Mouse (Mus musculus) cerebellum, adult 9-10 months (tissue): ENCODE measurements around the gene Rpa3.

Experiments
- DNase-seq: peaks from one replicate; pipeline ENCODE4 v3.0.0; 2022

Gene Rpa3

DNA sequence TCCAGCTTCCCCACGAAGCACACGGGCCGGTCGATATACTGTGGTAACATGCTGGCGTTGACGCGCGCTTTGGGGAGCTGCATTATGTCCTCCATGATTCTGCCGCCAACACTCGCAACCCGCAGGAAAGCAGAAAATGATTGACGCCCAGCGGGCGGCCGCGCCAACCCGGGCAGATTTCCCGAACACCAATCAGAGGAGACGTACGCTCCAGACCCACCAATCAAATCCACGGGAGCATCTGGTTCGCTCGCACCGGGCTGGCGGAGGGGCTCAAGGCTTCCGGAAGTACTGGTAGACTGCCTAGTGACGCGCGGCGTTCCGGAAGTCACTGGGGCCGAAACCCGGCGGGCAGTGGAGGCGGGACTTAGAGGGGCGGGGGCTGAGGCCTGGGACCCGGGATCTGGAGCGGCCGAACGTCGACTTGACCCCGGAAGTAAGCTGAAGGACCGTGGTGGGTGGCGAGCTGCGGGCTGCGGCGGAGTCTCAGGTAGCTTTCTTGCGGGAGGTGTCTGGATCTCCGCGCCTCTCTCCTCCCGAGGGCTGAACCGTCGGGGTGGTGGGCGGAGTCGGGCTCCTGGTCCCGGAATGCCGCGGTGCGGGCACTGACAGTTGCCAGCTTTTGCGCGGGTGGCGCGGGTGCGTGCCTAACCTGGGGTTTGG, at the start of gene Rpa3, which contains the start of the genes Umad1 and Gm45062:
Gene Rpa3, minus strand, starts transcription at position 170 of the 663 bp plus-strand sequence.
Gene Umad1, plus strand, starts transcription at position 285 of the 663 bp plus-strand sequence.
Gene Gm45062, plus strand, starts transcription at position 447 of the 663 bp plus-strand sequence.
- DNase-seq: peak; percentile 99

DNA sequence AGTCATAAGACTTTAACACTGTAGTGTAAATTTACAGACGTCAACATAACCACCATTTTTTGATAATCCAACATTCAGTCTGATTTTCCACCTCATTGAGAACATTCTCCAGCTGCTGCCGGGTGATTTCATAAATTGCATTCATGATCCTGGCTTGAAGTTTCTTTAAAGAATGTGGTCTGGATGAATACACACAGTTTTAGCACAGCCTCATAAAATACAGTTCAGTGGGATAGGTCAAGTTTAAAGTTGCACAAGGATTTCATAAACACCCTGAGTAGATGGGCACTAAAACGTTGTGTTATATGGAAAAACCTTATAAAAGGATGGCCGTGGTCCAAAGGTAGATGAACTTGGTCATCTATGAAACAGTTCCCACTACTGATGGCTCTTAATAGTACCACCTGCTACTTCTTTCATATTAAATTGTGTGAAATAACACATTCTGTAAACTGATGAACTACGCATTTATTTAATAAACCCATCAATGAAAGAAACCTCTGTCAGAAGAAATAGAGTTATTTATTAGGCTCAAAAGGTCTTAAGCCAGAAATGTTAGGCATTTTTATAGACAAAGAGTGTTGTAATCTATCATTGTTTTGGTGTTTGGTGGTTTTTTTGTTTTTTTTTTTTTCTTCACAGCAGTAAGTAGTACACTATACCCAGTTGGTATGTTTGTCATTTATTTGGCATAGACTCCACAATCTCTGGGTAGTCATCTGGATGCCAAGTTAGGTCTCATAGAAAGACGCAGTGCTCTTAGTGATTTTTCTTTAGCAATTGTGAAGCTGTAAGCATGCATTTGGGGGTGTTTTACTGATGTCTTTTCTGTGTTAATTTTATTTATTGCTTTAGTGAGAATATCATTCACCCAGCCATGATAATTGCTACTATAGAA, 49.2 kb upstream of the Rpa3 start:
- no peak for DNase-seq

DNA sequence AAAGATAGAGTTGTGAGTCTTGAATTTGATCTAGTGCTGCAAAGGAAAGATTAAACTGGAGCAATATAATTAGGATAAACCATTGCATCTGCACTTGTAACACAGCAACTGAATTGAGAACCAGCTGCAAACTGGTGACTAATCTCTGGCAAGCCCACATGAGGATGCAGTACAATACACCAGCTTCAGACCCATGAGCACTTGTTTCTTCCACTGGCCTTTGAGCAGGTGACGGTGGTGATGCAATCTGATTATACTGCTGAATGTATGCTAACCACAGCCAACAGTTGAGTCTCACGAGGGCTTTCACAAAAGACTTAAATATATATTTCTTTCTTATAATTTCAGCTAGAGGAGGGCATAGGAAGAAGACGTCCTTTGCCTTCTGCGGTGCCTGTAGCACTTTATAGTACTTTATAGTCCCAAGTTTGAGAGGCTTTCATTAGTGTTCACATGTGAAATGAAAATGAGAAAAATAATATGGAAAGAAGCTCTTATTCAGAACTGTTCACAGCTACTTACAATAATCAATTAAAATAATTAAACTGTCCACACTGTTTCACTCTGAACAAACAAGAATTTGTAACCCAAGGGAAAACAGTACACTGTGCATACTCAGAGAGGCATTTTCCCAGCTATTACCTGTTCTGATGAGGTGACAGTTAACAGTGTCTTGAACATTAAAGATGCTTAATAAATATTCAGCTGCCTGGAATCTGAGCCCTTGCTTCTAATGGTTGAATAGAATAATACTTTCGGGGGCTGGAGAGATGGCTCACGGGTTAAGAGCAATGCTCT, 40.3 kb upstream of the Rpa3 start:
- no peak for DNase-seq

DNA sequence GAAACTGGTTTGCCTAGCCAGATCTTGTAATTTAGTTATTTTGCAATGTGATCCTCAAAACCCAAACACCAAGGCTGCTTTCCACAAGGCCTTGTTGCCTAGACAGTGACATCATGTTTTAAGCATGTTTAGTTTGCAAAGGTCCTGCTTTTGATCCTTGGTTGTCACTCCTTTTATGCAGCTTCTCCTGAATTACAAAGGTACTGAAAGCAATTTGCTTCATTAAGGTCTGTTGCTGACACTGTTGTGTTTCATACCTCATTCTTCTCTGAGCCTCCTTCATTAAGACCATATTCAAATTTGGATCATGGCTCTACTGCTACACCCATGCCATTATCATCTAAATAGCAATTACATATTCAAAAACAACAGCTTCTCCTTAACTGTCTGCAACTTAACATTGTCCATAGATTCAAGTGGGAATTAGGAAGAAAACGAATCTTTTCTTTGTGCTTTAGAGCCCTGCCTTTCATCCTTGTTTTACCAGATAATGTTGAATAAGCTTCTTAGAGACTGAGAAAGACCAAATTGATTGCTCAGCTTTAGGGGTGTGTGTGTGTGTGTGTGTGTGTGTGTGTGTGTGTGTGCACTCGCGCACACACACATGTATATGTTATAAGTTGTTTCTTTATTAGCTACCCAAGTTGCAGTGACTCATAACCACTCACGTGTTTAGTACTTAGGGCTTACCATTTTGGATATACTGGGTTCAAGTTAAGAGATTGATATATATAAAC, 35.2 kb upstream of the Rpa3 start:
- no peak for DNase-seq

DNA sequence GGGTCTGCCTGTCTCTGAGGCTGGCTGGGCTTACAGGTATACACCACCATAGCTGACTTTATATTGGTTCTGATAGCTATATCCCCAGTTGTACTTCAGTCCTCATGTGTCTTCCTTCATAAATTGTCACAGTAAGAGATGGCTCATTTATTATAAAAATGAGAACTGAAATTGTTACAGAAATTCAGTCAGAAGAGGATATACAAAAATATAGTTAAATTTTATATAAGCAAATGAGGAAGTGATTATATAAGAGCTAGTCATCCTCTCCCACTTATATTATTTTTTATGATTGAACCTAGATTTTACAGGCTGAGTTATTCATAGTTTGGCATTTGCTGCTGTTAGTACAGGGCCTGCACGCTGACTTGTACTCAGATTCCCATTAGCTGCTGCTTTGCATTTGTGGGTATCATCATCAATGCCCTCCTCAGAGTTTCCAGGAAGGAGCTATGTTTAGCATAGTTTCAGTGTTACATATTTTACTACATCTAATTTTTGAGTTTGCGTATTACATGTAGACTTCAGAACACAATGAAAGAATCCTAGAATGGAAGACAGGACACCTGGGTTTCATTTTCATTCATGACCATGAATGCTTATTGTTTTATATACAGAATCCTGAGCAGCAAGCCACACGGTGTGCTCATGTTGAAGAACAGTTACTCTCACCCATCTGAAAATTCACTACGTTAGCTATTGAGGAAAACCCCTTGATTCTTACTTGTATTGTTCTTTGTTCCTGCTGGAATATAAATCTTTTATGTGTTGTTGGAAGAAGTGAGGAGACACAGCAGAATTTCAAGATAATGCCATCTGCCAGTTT, 30.0 kb upstream of the Rpa3 start:
- no peak for DNase-seq

DNA sequence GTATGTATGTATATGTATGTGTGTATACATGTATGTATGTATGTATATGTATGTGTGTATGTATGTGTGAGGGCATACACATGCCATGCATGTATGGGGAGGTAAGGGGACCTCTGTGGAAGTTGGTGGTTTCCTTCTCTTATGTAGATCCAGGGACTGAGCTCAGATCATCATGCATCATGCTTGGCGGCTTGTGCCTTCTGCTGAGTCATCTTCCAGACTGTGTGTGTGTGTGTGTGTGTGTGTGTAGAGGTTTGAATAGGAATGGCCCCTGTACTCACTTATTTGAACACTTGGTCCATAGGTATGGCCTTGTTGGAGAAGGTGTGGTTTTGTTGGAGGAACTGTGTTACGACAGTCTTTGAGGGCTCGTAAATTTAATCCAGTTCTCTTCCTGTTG, 27.2 kb upstream of the Rpa3 start:
- no peak for DNase-seq

DNA sequence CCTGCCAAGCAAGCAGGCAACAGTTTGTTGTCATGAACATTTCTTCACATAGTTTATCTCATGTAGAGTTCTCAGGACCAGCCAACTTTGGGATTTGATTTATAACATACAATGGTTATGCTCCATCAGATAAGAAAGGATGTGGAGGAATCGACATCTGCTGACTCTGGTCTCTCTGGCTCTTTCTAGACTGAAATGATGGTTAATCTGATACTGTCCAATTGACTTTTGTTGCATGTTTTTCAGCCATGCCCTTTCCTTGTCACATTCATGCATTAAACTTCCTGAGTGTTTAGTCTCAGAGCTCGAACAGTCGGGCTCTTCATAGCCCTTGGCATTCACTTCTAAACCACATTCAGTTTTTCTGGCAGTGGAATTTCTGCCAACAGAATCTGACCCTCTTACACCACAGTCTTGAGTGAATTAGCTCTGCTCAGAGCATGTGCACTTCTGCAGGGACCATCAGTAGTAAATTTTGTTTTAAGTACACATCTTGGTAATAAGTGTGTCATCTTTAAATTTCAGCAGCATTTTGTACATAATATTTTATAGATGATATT, 26.5 kb upstream of the Rpa3 start:
- DNase-seq: no peak

DNA sequence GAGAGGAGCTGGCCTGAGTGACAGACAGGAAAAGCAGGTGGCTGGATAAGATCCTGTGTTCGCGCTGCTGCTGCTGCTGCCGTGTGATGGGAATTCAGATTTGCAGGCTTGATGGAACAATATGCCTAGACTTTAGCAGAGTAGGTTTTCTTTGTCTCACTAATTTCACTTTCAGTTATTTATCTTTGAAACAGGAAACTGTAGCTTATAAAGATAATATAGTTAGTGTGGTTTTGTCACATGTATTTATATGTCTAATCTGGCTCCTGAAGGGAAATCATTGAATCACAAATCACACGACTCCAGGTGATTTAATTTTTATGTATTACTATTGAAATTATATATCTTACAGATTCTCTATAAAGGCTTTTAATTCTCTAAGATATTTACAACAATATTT, 24.3 kb upstream of the Rpa3 start:
- no peak for DNase-seq

DNA sequence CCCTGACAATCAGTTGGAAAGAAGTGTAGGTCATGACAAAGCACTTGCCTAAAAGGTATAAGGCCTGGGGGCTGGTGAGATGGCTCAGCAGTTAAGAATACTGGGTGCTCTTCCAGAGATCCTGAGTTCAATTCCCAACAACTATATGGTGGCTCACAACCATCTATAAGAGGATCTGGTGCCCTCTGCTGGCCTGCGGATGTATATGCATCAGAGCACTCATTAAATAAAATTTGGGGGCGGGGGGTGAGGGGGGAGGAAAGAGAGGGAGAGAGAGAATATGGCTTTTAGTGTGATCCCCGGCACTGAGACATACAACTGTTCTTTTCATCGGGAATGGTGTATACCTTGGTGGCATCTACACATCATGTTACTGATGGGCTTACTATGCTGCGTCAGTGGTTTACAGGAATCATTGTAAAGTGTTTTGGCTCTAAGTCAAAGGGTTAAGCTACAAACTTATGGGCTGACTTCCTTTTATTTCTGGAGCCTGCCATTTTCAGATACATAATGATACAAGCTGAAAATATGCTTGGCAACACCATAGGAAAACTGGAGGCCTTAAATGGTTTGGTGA, 19.5 kb upstream of the Rpa3 start:
- no peak for DNase-seq

DNA sequence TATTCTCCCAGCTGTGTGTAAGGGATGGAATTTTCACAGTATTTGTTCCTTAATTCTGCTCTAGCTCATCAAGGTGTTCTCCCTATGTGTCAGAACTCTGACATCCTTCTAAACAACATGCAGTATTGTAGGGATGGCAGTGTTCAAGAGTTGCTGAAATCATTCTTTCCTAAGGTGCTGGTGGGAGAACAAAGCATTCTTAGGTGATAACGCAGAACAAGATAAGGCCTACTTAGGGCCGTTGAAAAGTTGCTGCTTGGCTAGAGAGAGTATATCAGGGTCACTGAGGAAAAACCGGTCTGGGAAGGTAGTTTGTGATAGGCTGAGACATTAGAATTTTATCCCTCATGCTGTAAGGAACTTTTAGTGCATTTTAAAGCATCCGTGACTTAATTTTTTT, 17.5 kb upstream of the Rpa3 start:
- DNase-seq: no peak

DNA sequence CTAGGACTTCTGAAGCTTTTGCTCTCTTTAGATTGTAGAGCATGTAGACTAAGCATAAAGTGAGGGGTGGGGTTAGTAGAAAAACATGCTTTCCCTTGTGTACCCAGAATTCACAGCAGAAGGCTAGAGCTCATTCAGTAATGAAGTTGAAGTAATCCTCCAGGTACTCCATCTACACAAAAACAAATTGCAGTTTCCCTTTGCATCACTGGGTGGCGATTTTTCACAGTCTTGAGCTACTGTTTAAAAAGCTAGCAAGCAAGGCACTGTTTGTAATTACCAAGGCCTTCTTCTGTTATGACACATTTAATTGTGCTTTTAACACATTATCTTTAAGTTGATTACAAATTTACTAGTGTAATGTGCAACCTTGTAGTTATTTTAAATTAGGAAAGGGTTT, 16.1 kb upstream of the Rpa3 start:
- peak; percentile 90 for DNase-seq

DNA sequence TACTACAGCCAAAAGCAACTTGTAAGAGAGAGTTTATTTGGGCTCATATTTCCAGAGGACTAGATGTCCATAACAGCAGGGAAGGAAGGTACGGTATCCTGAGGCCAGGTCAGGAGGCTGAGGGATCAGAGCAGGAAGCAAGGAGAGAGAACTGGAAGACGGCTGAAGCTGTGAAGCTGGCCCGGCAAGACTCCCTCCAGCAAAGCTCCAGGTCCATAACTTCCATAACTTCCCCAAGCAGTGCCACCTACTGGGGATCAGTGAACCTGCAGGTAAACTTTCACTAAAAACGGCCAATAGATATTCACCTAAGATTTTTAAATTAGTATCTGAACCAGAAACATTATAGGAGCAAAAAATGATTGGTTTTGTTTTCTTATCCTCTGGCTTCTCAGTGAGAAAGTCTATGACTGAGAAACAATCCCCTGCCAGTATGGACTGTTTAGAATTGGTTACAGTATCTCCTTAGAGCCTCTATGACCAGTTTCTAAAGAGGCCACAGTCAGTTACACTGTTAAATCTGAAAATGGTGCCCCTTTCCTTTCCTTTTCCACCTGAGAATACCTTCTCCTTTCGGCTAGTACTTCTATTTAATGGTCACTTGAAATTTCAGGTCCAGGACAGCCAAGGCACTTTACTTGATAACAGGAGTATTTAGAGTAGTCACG, 15.5 kb upstream of the Rpa3 start:
- DNase-seq: peak; percentile 59

DNA sequence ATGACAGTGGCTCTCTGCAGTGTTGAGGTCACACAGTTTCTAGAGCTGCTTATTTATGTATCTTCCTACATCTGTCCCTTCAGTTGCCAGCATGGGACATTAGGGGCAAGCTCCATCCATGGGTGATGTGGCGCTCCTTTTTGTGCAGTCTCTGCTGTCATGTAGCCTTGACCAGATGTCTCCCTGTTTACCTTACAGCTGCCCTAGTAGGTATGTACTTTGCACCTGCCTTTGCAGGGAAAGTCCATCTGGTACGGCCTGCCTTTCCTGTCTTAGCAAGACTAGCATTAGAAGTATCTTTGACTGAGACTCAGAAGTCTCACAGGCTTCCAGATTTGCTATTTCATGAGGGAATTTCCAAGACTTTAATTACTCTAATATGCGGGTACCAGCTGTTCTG, 12.1 kb upstream of the Rpa3 start:
- no peak for DNase-seq

DNA sequence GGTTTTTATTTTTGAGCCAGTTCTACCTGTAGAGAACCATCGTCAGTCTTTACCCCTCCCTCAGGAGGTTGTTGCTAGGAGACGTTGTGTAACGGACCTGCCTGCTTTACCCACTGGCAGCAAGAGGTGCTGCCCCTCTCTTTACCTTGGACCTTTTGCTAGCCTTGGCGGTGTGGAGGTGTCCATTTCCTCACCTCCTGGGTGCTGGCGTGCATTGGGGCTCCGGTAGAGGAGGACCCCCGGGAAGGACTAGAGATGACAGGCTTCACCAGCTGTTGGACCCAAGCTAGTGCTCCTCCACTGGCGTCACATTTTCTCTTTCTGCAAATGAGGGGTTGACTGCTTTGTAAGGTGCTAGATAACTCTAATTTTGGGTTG, 683 bp upstream of the Rpa3 start:
- DNase-seq: no peak

DNA sequence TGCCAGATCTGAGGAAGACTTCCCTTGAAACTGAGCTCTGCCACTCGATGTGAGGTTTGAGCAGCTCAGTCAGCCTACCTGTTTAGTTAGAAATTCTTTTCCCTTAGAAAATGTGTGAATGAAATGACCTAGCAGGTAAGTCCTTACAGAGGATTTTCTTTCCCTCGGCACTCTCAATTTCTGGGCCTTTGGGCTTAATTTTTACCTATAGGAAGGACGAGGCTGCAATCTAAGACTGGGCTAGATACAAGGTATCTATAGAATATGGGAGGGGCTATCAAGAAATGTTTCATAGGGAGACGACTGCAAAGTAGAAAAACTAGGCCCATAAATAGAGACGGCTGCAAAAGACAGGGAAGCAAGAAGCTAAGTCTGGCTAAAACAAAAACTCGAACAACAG, 657 bp downstream of the Rpa3 start:
- no peak for DNase-seq

DNA sequence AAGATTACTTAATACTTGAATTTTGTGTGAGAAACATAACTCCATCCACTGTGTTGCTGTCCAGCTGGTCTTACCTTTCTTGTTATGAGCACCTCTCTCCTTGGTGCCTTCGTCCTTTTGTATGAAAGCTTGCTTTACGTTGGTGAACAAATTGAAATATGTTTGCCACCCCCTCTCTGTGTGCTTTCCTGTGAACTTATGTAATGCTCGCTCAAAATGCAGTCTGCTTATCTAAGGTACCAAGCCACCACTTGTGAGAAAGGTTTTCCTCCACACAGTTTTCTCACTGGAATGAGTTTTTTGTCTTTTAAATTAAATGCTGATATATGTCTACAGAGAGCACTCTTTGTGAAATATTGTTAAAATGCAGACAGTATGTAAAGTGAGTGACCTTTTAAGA, 30.4 kb downstream of the Rpa3 start:
- DNase-seq: no peak

DNA sequence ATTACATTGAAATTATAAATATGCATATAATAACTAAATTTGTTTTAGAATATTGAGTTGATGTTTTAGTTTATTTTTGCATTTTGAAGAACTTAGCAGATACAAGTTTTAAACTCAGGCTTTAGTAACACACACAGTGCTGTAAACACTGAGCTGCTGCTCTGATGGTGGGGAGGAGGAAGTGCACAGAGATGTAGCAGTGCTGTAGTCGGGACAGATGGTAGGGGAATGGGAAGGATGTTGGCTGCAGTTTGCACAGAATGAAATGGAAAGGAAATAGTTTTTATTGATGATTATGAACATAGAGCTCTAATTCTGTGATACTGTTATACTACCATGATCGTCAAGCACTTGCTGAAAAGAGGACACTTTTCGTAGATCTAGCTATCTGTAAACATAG, 31.9 kb downstream of the Rpa3 start:
- DNase-seq: no peak

DNA sequence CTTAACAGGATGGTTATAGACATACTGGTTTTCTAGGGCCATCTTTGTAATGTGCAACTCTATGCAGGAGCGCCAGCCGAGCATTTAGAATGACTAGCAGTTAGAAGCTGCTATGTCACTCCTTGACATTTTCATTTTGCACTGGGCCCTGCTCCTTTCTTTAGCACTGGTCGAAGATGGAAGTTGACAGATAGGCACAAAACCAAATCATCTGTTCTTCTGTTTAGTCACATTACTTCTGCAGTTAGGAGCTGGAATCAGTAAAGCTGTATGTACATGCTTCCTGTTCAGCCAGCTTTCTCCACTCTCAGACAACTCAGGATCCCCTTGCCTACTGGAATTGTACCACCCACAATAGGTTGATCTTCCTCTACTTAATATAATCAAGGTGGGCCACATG, 48.3 kb downstream of the Rpa3 start:
- peak; percentile 23 for DNase-seq

DNA sequence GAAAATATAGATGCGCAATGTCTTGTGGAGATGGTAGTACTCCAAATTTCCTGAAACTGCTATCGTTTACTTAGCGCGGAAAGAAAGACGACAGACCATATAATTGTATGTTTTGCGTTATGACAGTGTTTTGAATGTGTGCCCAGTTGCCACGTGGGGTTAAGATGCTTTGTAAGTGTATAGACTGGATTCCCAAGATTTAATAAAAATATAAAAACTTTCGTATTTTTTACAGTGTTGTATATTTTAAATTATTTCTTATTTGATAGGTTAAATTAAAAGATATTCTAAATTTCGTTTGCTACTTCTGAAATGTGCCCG, 49.1 kb downstream of the Rpa3 start:
- DNase-seq: no peak

DNA sequence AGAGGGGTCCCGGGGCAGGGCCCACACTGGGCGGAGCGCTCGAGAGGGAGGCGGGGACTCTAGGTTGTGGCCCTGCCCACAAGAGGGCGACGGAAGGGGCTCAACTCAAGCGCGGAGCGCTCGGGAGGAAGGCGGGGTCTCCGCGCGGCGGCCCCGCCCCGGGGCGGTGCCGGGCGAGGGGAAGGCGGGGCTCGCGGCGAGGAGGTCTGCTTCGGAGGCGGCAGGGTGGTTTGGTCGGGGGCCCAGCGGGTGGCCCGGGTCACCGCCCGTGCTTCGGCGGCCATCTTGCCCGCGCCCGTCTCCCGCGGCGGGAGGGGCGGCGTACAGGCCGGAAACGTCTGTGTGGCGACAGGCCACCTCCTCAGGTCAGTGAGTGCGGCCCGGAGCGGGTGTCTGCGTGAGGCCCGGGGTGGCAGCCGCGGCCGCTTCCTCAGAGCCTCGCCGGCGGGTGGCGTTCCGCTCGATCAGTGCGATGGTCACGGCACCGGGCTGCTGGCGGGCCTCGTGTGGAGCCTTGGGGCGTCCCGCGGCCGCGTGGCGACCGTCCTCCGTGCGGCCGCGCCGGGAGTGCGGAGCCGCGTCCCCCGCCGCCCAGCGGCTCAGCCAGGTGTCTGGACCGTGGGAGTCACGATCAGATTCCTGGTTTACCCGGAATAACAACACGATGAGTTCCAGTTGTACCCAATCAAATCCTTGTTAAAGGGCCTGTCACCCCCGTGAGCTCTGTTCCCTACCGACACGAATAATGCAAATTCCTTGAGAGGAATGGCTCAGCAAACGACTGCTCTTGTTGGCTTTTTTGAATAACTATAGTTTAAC, 49.7 kb downstream of the Rpa3 start, which contains the start of gene Mios:
Gene Mios, plus strand, starts transcription at position 176 of the 819 bp plus-strand sequence.
- peak; percentile 90 for DNase-seq
